Mouse (Mus musculus): ENCODE data around the gene Stim1. TPM values are rescaled to one million over a fixed set of nuclear protein-coding genes. Genes with fewer than 3 reads are reported as not detected.

Stim1 gene
- total and polyA plus RNA-seq, 3 experiments, result 10.2 to 26.6 (median 23.9) TPM

GRCm38 (mm10) chr7:102268395-102268748 is 766 bp downstream of the Stim1 start:
- dilution Hi-C loops (cut with MboI; ENCODE audit: extremely low pct_ligation_motif_present, extremely low pct_unique_long_range_greater_than_20kb, low sequenced_read_pairs), result no loop called here
- no peak overlapping the region for H3K27ac ChIP-seq (ENCODE audit: insufficient read depth, low read depth)
- H3K9me3 ChIP-seq (replicated peaks; ENCODE audit: low read length), result no peaks in the 10 kb centered on the region
- H3K9ac ChIP-seq (ENCODE audit: insufficient read depth, low read depth), result peak overlapping the region; percentile 48
- no peak for TF ChIP-seq HCFC1 (IDR thresholded peaks at IDR 0.05; ENCODE audit: low read depth, low read length)
- no peak for TF ChIP-seq NRF1 (IDR thresholded peaks at IDR 0.05; ENCODE audit: low read depth, low read length)
- no peak for TF ChIP-seq CHD2 (IDR thresholded peaks at IDR 0.05; ENCODE audit: low read length)
- TF ChIP-seq MEF2A (IDR thresholded peaks at IDR 0.05; ENCODE audit: borderline replicate concordance, low read depth, low read length), result no peak
- H3K4me2 ChIP-seq (ENCODE audit: insufficient read depth, low read depth, poor library complexity, severe bottlenecking), result peak overlapping the region; percentile 77
- H3K4me3 ChIP-seq (replicated peaks in 1 of 3; ENCODE audit: low read depth in 2 of 3, low read length in 2 of 3, poor library complexity in 1 of 3), result peak overlapping the region; percentile 69 to 78 (median 71)
- DNase-seq (ENCODE audit: extremely low read depth), result no peak
- H3K36me3 ChIP-seq (replicated peaks in 1 of 2; ENCODE audit: control insufficient read depth in 1 of 2, insufficient read depth in 1 of 2, low read length in 1 of 2), result peaks cover 0 to 5% of the 10 kb centered on the region in 2 experiments
- in situ Hi-C loops (cut with MboI; ENCODE audit: low pct_ligation_motif_present, low pct_unique_long_range_greater_than_20kb, low sequenced_read_pairs), result loop anchor here (5.0 to 25.0 kb wide), 2 partner anchors 154 to 606 kb away; partner anchors contain the start of gene Clpb
- peaks cover 0 to 20% of the 10 kb centered on the region in 2 experiments; a peak in 2 of 4 replicates for H3K4me1 ChIP-seq (ENCODE audit: control insufficient read depth in 1 of 2, insufficient read depth in 2 of 2)
- peaks cover 6% of the 10 kb centered on the region for H3K27me3 ChIP-seq (replicated peaks)
- no peaks in the 10 kb centered on the region for H3K79me2 ChIP-seq (replicated peaks; ENCODE audit: control insufficient read depth, extremely low read depth, insufficient read depth, poor library complexity, severe bottlenecking)

- in situ Hi-C loops (cut with MboI; ENCODE audit: low pct_ligation_motif_present, low pct_unique_long_range_greater_than_20kb, low sequenced_read_pairs), result loop anchor here (25.0 kb wide), 1 partner anchor 610 kb away; the partner anchor contains the start of gene Clpb
- dilution Hi-C loops (cut with MboI; ENCODE audit: extremely low pct_ligation_motif_present, extremely low pct_unique_long_range_greater_than_20kb, low sequenced_read_pairs), result no loop called here
Measured at GRCm38 (mm10) chr7:102272422-102272948, 4.9 kb downstream of the Stim1 start.

GRCm38 (mm10) chr7:102281403-102281802 is 13.8 kb downstream of the Stim1 start:
- no peak overlapping the region for H3K4me2 ChIP-seq (ENCODE audit: insufficient read depth, low read depth, poor library complexity, severe bottlenecking)
- no peak overlapping the region for H3K9ac ChIP-seq (ENCODE audit: insufficient read depth, low read depth)
- in situ Hi-C loops (cut with MboI; ENCODE audit: low pct_ligation_motif_present, low pct_unique_long_range_greater_than_20kb, low sequenced_read_pairs), result no loop called here
- no peaks in the 10 kb centered on the region for H3K9me3 ChIP-seq (replicated peaks; ENCODE audit: low read length)
- H3K4me3 ChIP-seq (replicated peaks in 1 of 3; ENCODE audit: low read depth in 2 of 3, low read length in 2 of 3, poor library complexity in 1 of 3), result no peak overlapping the region
- no peaks in the 10 kb centered on the region for H3K27me3 ChIP-seq (replicated peaks)
- H3K36me3 ChIP-seq (replicated peaks in 1 of 2; ENCODE audit: control insufficient read depth in 1 of 2, insufficient read depth in 1 of 2, low read length in 1 of 2), result no peaks in the 10 kb centered on the region
- no peak for DNase-seq (ENCODE audit: extremely low read depth)
- H3K79me2 ChIP-seq (replicated peaks; ENCODE audit: control insufficient read depth, extremely low read depth, insufficient read depth, poor library complexity, severe bottlenecking), result 0 out of 2 replicates have a peak, but pooled peaks cover 2% of the 10 kb centered on the region
- dilution Hi-C loops (cut with MboI; ENCODE audit: extremely low pct_ligation_motif_present, extremely low pct_unique_long_range_greater_than_20kb, low sequenced_read_pairs), result no loop called here
- H3K27ac ChIP-seq (ENCODE audit: insufficient read depth, low read depth), result no peak overlapping the region
- H3K4me1 ChIP-seq (ENCODE audit: control insufficient read depth in 1 of 2, insufficient read depth in 2 of 2), result no peaks in the 10 kb centered on the region
- TF ChIP-seq JUND (conservative IDR thresholded peaks at IDR 0.05; ENCODE audit: low read depth, low read length) (no peak), ETS1 (conservative IDR thresholded peaks at IDR 0.05; ENCODE audit: low read depth, low read length) (no peak), E2F4 (IDR thresholded peaks at IDR 0.05; ENCODE audit: insufficient replicate concordance, low read depth, low read length) (no peak), ELF1 (IDR thresholded peaks at IDR 0.05; ENCODE audit: low read depth, low read length) (no peak), RCOR1 (conservative IDR thresholded peaks at IDR 0.05; ENCODE audit: low read depth, low read length) (no peak), MYC (IDR thresholded peaks at IDR 0.05; ENCODE audit: low read depth, low read length) (no peak), PAX5 (IDR thresholded peaks at IDR 0.05; ENCODE audit: low read length) (no peak), HCFC1 (IDR thresholded peaks at IDR 0.05; ENCODE audit: low read depth, low read length) (no peak), TBP (conservative IDR thresholded peaks at IDR 0.05; ENCODE audit: low read depth, low read length) (no peak), EP300 (IDR thresholded peaks at IDR 0.05; ENCODE audit: low read length) (no peak), ZC3H11A (IDR thresholded peaks at IDR 0.05; ENCODE audit: low read depth, low read length) (no peak), ZNF384 (IDR thresholded peaks at IDR 0.05; ENCODE audit: low read depth, low read length) (no peak), IRF4 (IDR thresholded peaks at IDR 0.05; ENCODE audit: low read depth, low read length) (no peak), MAFK (IDR thresholded peaks at IDR 0.05; ENCODE audit: insufficient replicate concordance, low read length) (no peak), CHD1 (IDR thresholded peaks at IDR 0.05; ENCODE audit: low read depth, low read length) (no peak)

More at GRCm38 (mm10) chr7:102272422-102272948, 4.9 kb downstream of the Stim1 start:
- no peak overlapping the region for H3K27ac ChIP-seq (ENCODE audit: insufficient read depth, low read depth)
- peaks cover 6% of the 10 kb centered on the region for H3K27me3 ChIP-seq (replicated peaks)
- no peak overlapping the region for H3K4me2 ChIP-seq (ENCODE audit: insufficient read depth, low read depth, poor library complexity, severe bottlenecking)
- H3K36me3 ChIP-seq (replicated peaks in 1 of 2; ENCODE audit: control insufficient read depth in 1 of 2, insufficient read depth in 1 of 2, low read length in 1 of 2), result peaks cover 0 to 7% of the 10 kb centered on the region in 2 experiments
- H3K79me2 ChIP-seq (replicated peaks; ENCODE audit: control insufficient read depth, extremely low read depth, insufficient read depth, poor library complexity, severe bottlenecking), result no peaks in the 10 kb centered on the region
- no peak for TF ChIP-seq ETS1 (conservative IDR thresholded peaks at IDR 0.05; ENCODE audit: low read depth, low read length)
- no peak for TF ChIP-seq PAX5 (IDR thresholded peaks at IDR 0.05; ENCODE audit: low read length)
- TF ChIP-seq NELFE (IDR thresholded peaks at IDR 0.05; ENCODE audit: low read depth, low read length), result no peak
- no peak for TF ChIP-seq ZKSCAN1 (IDR thresholded peaks at IDR 0.05; ENCODE audit: borderline replicate concordance, low read depth, low read length)
- TF ChIP-seq EP300 (IDR thresholded peaks at IDR 0.05; ENCODE audit: low read length), result no peak
- no peak for TF ChIP-seq JUND (conservative IDR thresholded peaks at IDR 0.05; ENCODE audit: low read depth, low read length)
- TF ChIP-seq MAZ (IDR thresholded peaks at IDR 0.05; ENCODE audit: low read depth, low read length), result no peak
- no peak for TF ChIP-seq TBP (conservative IDR thresholded peaks at IDR 0.05; ENCODE audit: low read depth, low read length)
- no peak for TF ChIP-seq MAX (IDR thresholded peaks at IDR 0.05; ENCODE audit: low read length)
- no peak for TF ChIP-seq MEF2A (IDR thresholded peaks at IDR 0.05; ENCODE audit: borderline replicate concordance, low read depth, low read length)
- TF ChIP-seq RCOR1 (conservative IDR thresholded peaks at IDR 0.05; ENCODE audit: low read depth, low read length), result no peak
- TF ChIP-seq USF2 (conservative IDR thresholded peaks at IDR 0.05; ENCODE audit: low read depth, low read length), result no peak
- TF ChIP-seq MYC (IDR thresholded peaks at IDR 0.05; ENCODE audit: low read depth, low read length), result no peak
- no peak for TF ChIP-seq GABPA (IDR thresholded peaks at IDR 0.05; ENCODE audit: insufficient replicate concordance, low read depth, low read length)
- TF ChIP-seq ZMIZ1 (IDR thresholded peaks at IDR 0.05; ENCODE audit: low read depth, low read length), result no peak
- no peak for TF ChIP-seq ZC3H11A (IDR thresholded peaks at IDR 0.05; ENCODE audit: low read depth, low read length)
- no peak for TF ChIP-seq HCFC1 (IDR thresholded peaks at IDR 0.05; ENCODE audit: low read depth, low read length)
- TF ChIP-seq ZNF384 (IDR thresholded peaks at IDR 0.05; ENCODE audit: low read depth, low read length), result no peak
- TF ChIP-seq POLR2A (IDR thresholded peaks at IDR 0.05; ENCODE audit: low read depth, low read length), result no peak
- TF ChIP-seq ELF1 (IDR thresholded peaks at IDR 0.05; ENCODE audit: low read depth, low read length), result no peak
- peaks cover 0 to 15% of the 10 kb centered on the region in 2 experiments; a peak in 2 of 4 replicates for H3K4me1 ChIP-seq (ENCODE audit: control insufficient read depth in 1 of 2, insufficient read depth in 2 of 2)
- DNase-seq (ENCODE audit: extremely low read depth), result no peak
- H3K9ac ChIP-seq (ENCODE audit: insufficient read depth, low read depth), result no peak overlapping the region
- H3K4me3 ChIP-seq (replicated peaks in 1 of 3; ENCODE audit: low read depth in 2 of 3, low read length in 2 of 3, poor library complexity in 1 of 3), result no peak overlapping the region
- no peaks in the 10 kb centered on the region for H3K9me3 ChIP-seq (replicated peaks; ENCODE audit: low read length)

All from CH12.LX (cell line).